Mouse (Mus musculus): Measurements from ENCODE around the gene Esp36.
"Not testable (repeated sequence)": the region's sequence is repeated elsewhere in the genome, so short reads cannot be mapped to it uniquely, and the experiment has no call there.

Esp36 gene

DNA sequence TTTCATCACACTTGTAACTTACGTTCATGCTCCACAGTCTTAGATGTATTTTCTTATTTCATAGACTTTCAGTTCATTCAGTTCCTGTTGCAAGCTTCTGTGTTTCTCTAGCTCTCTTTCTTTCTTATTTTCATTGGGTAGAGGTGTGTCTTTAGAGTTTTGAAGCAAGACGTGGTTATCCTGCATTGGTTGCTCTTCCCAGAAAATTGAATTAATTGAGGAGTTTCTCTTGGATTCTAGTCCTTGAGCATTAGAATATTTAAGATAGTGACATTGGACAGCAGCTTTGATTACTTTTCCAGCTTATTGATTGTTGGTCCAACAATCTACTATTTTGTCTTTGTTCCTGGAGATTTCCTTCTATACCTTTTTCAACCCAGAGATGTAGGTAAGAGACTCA is at the start of gene Esp36:
TSS of gene Esp36 (minus strand) at position 101 of the 400 bp plus-strand sequence.
- DNase-seq: no peak

DNA sequence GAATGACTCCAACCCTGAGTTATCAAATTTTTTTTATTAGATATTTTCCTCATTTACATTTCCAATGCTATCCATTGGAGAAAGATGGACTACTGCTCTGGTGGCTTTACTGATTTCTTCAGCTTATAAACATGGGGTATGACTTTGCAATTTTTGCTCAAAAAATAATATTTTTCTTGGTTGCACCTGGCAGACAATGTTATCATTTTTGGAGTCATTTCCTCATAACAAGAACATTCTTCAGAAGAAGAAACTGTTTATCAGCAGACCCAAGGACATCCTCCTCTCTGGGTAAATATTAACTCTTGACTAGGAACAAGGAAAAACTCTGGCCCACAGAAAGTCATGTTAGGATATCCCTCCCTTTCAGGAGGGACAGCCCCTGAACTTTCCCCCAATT is 36.2 kb upstream of the Esp36 start:
- DNase-seq: not testable (repeated sequence)

DNA sequence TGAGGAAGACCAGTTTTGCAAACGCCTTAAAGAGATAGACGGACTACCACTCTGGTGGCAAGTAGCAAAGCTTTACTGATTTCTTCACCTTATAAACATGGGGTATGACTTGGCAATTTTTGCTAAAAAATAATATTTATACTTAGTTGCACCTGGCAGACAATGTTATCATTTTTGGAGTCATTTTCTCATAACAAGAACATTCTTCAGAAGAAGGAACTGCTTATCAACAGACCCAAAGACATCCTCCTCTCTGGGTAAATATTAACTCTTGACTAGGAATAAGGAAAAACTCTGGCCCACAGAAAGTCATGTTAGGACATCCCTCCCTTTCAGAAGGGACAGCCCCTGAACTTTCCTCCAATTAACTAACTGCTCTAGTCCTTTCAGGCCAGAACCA is 30.7 kb upstream of the Esp36 start:
- DNase-seq: no peak

DNA sequence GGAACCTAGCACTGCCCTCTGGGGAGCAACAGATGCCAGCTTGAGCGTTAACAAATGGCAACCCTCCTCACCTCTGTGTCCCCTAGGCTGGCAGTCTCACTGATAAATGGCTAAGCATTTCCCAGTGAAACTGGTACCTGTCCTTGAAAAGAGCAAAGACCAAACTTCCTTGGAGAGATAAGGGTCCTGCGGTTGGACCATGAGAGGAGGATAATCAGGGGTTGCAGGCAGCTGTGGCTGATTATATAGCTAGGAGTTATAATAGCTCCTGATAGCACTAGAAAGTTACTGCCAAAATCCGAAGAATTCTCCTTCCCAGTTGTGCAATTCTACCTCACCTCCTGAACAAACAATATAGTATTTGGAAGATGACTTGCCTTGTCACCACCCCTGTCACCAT is 13.8 kb downstream of the Esp36 start:
- no peak for DNase-seq

DNA sequence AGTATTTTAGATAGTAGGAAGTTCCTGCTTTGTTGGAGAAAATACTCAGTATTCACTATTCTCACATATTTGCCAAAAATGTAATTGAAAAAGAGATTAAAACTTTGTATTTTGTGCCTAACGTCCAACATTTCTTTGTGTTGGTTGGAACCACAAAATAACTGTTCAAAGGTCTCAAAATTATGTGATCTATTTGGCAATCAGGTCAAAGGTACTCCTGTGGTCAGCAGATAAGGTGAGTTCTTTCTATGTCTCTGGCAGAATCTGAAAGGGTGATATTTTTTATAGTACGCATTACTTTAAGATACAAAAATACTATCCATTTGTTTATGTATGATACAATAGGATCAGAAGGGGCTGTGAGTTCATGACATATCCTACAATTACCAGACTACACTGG is 28.2 kb downstream of the Esp36 start:
- no peak for DNase-seq

Measured in embryo, embryonic 11 days (tissue).